Mouse (Mus musculus): Measurements from ENCODE around the gene Paf1. TPM values are rescaled to one million over a fixed set of nuclear protein-coding genes. Genes with fewer than 3 reads are reported as not detected.

The Paf1 gene
- polyA plus RNA-seq, 1 experiment from 2014 or later, result 26.2 TPM

- Histone ChIP-seq H3K4me3 (replicated peaks) (peak overlapping the region; percentile 71), H3K27me3 (peaks cover 16% of the 10 kb centered on the region), H3K4me1 (replicated peaks) (peaks cover 61% of the 10 kb centered on the region), H3K4me2 (peak overlapping the region; percentile 95), H3K36me3 (replicated peaks) (0 out of 2 replicates have a peak, but pooled peaks cover 4% of the 10 kb centered on the region), H3K27ac (replicated peaks) (peak overlapping the region; percentile 82), H3K9ac (peak overlapping the region; percentile 68), H3K9me3 (replicated peaks) (no peaks in the 10 kb centered on the region)
- 1% methylated on average over 43 of the region's 43 CpGs for WGBS (ENCODE audit: insufficient replicate concordance)
- ATAC-seq (ENCODE audit: insufficient read depth), result no peak
Measured at GRCm38 (mm10) chr7:28371514-28371989, 21.2 kb upstream of the Paf1 start.

GRCm38 (mm10) chr7:28372251-28373108 is 20.3 kb upstream of the Paf1 start, which contains the start of gene Plekhg2:
Plekhg2 (minus strand) TSS chr7:28372599.
- peaks cover 16% of the 10 kb centered on the region for H3K27me3 ChIP-seq
- H3K4me2 ChIP-seq, result peak within 1 kb of the TSS; percentile 95
- H3K9me3 ChIP-seq (replicated peaks), result no peaks in the 10 kb centered on the region
- peaks cover 70% of the 10 kb centered on the region for H3K4me1 ChIP-seq (replicated peaks)
- peaks cover 2% of the 10 kb centered on the region for H3K36me3 ChIP-seq (replicated peaks)
- WGBS (ENCODE audit: insufficient replicate concordance), result under 1% methylated on average over 66 of the region's 66 CpGs
- peak within 1 kb of the TSS; percentile 68 for H3K9ac ChIP-seq
- peak within 1 kb of the TSS; percentile 71 for H3K4me3 ChIP-seq (replicated peaks)
- ATAC-seq (ENCODE audit: insufficient read depth), result peak; percentile 83
- H3K27ac ChIP-seq (replicated peaks), result peak within 1 kb of the TSS; percentile 82

GRCm38 (mm10) chr7:28373131-28373581 is 19.6 kb upstream of the Paf1 start:
- 0 out of 2 replicates have a peak overlapping the region, but pooled peaks have one; percentile 30 for H3K9ac ChIP-seq
- peaks cover 76% of the 10 kb centered on the region for H3K4me1 ChIP-seq (replicated peaks)
- no peaks in the 10 kb centered on the region for H3K9me3 ChIP-seq (replicated peaks)
- peak overlapping the region; percentile 71 for H3K4me3 ChIP-seq (replicated peaks)
- 1% methylated on average over 9 of the region's 9 CpGs for WGBS (ENCODE audit: insufficient replicate concordance)
- peak overlapping the region; percentile 95 for H3K4me2 ChIP-seq
- H3K36me3 ChIP-seq (replicated peaks), result peaks cover 9% of the 10 kb centered on the region
- peaks cover 16% of the 10 kb centered on the region for H3K27me3 ChIP-seq
- peak overlapping the region; percentile 82 for H3K27ac ChIP-seq (replicated peaks)
- peak; percentile 1; the same call in 1 of the 2 replicates for ATAC-seq (ENCODE audit: insufficient read depth)

GRCm38 (mm10) chr7:28373891-28374495 is 18.8 kb upstream of the Paf1 start:
- no peak for ATAC-seq (ENCODE audit: insufficient read depth)
- no peak overlapping the region for H3K9ac ChIP-seq
- peak overlapping the region; percentile 94; the same call in 1 of the 2 replicates for H3K27ac ChIP-seq (replicated peaks)
- peaks cover 85% of the 10 kb centered on the region for H3K4me1 ChIP-seq (replicated peaks)
- peaks cover 9% of the 10 kb centered on the region for H3K36me3 ChIP-seq (replicated peaks)
- WGBS (ENCODE audit: insufficient replicate concordance), result 74% methylated on average over 7 of the region's 7 CpGs
- H3K4me3 ChIP-seq (replicated peaks), result no peak overlapping the region
- H3K9me3 ChIP-seq (replicated peaks), result no peaks in the 10 kb centered on the region
- no peak overlapping the region; the same call in 1 of the 2 replicates for H3K4me2 ChIP-seq
- peaks cover 16% of the 10 kb centered on the region for H3K27me3 ChIP-seq

GRCm38 (mm10) chr7:28374647-28375046 is 18.1 kb upstream of the Paf1 start:
- Histone ChIP-seq H3K4me3 (replicated peaks) (peak overlapping the region; percentile 57), H3K4me2 (peak overlapping the region; percentile 95), H3K36me3 (replicated peaks) (peaks cover 9% of the 10 kb centered on the region), H3K9me3 (replicated peaks) (no peaks in the 10 kb centered on the region), H3K4me1 (replicated peaks) (peaks cover 91% of the 10 kb centered on the region), H3K27me3 (peaks cover 16% of the 10 kb centered on the region), H3K27ac (replicated peaks) (peak overlapping the region; percentile 94), H3K9ac (0 out of 2 replicates have a peak overlapping the region, but pooled peaks have one; percentile 67)
- ATAC-seq (ENCODE audit: insufficient read depth), result no peak
- WGBS (ENCODE audit: insufficient replicate concordance), result 53% methylated on average over 10 of the region's 10 CpGs

GRCm38 (mm10) chr7:28375176-28375921 is 17.4 kb upstream of the Paf1 start:
- ATAC-seq (ENCODE audit: insufficient read depth), result peak; percentile 39
- Histone ChIP-seq H3K27me3 (peaks cover 13% of the 10 kb centered on the region), H3K9me3 (replicated peaks) (no peaks in the 10 kb centered on the region), H3K4me3 (replicated peaks) (peak overlapping the region; percentile 57), H3K36me3 (replicated peaks) (peaks cover 9% of the 10 kb centered on the region), H3K4me1 (replicated peaks) (peaks cover 92% of the 10 kb centered on the region), H3K27ac (replicated peaks) (peak overlapping the region; percentile 94), H3K4me2 (peak overlapping the region; percentile 95), H3K9ac (peak overlapping the region; percentile 67)
- under 1% methylated on average over 36 of the region's 36 CpGs for WGBS (ENCODE audit: insufficient replicate concordance)

- H3K4me3 ChIP-seq (replicated peaks), result peak overlapping the region; percentile 57
- peak overlapping the region; percentile 67 for H3K9ac ChIP-seq
- peaks cover 9% of the 10 kb centered on the region for H3K36me3 ChIP-seq (replicated peaks)
- peak overlapping the region; percentile 94 for H3K27ac ChIP-seq (replicated peaks)
- peaks cover 6% of the 10 kb centered on the region for H3K27me3 ChIP-seq
- H3K4me1 ChIP-seq (replicated peaks), result peaks cover 93% of the 10 kb centered on the region
- ATAC-seq (ENCODE audit: insufficient read depth), result no peak
- WGBS (ENCODE audit: insufficient replicate concordance), result 5% methylated on average over 30 of the region's 30 CpGs
- H3K9me3 ChIP-seq (replicated peaks), result no peaks in the 10 kb centered on the region
- H3K4me2 ChIP-seq, result peak overlapping the region; percentile 95
Measured at GRCm38 (mm10) chr7:28376011-28376771, 16.6 kb upstream of the Paf1 start.

- Histone ChIP-seq H3K27me3 (no peaks in the 10 kb centered on the region), H3K4me2 (peak overlapping the region; percentile 95), H3K9me3 (replicated peaks) (no peaks in the 10 kb centered on the region), H3K36me3 (replicated peaks) (peaks cover 9% of the 10 kb centered on the region), H3K27ac (replicated peaks) (peak overlapping the region; percentile 94), H3K4me3 (replicated peaks) (peak overlapping the region; percentile 71), H3K4me1 (replicated peaks) (peaks cover 93% of the 10 kb centered on the region), H3K9ac (peak overlapping the region; percentile 80)
- ATAC-seq (ENCODE audit: insufficient read depth), result no peak
- 60% methylated on average over 18 of the region's 18 CpGs for WGBS (ENCODE audit: insufficient replicate concordance)
Measured at GRCm38 (mm10) chr7:28377190-28378065, 15.3 kb upstream of the Paf1 start.

- Histone ChIP-seq H3K9ac (peak overlapping the region; percentile 80), H3K9me3 (replicated peaks) (no peaks in the 10 kb centered on the region), H3K27ac (replicated peaks) (peak overlapping the region; percentile 94), H3K4me3 (replicated peaks) (peak overlapping the region; percentile 71), H3K27me3 (no peaks in the 10 kb centered on the region), H3K36me3 (replicated peaks) (peaks cover 9% of the 10 kb centered on the region), H3K4me1 (replicated peaks) (peaks cover 97% of the 10 kb centered on the region), H3K4me2 (peak overlapping the region; percentile 95)
- WGBS (ENCODE audit: insufficient replicate concordance), result 20% methylated on average over 32 of the region's 32 CpGs
- ATAC-seq (ENCODE audit: insufficient read depth), result no peak
Measured at GRCm38 (mm10) chr7:28378066-28378690, 14.6 kb upstream of the Paf1 start.
